Mouse (Mus musculus) limb, embryonic 14.5 days (tissue): ENCODE measurements around the gene Zg16. TPM values are rescaled to one million over a fixed set of nuclear protein-coding genes. Genes with fewer than 3 reads are reported as not detected.

Source experiments
- ATAC-seq: fragments of 200-750 bp; cut with Nextera tagmentation; 2 replicates; pipeline ENCODE4 v1.8.0; 2017; ENCODE audit warnings: low read depth, moderate number of reproducible peaks, moderate TSS enrichment; ENCODE audit not compliant: low FRiP score
- DNase-seq: peaks from one replicate; pipeline ENCODE4 v3.0.0-alpha.2; 2015; ENCODE audit warnings: low spot score
- H3K27ac ChIP-seq: fragments of 300-500 bp; sonication (generic); replicated peaks from 2 replicates; pipeline ENCODE4 v1.5.1; 2014; ENCODE audit warnings: low read depth, mild to moderate bottlenecking, low read length, moderate library complexity, mixed read lengths
- H3K27me3 ChIP-seq: fragments of 300-500 bp; sonication (generic); 2 replicates; pipeline ENCODE4 v1.6.1; 2014; ENCODE audit warnings: low read length, mixed read lengths; ENCODE audit not compliant: control insufficient read depth, insufficient read depth
- H3K36me3 ChIP-seq: fragments of 300-500 bp; sonication (generic); 2 replicates; pipeline ENCODE4 v1.6.1; 2014; ENCODE audit warnings: mild to moderate bottlenecking, low read length, moderate library complexity, mixed read lengths; ENCODE audit not compliant: control insufficient read depth, insufficient read depth
- H3K4me1 ChIP-seq: fragments of 300-500 bp; sonication (generic); 2 replicates; pipeline ENCODE4 v1.6.1; 2014; ENCODE audit warnings: antibody characterized with exemption, low read length, mixed read lengths; ENCODE audit not compliant: control insufficient read depth, insufficient read depth
- H3K4me2 ChIP-seq: fragments of 300-500 bp; sonication (generic); replicated peaks from 2 replicates; pipeline ENCODE4 v1.6.1; 2014; ENCODE audit warnings: low read depth, mild to moderate bottlenecking, low read length, moderate library complexity; ENCODE audit not compliant: severe bottlenecking
- H3K4me3 ChIP-seq: fragments of 300-500 bp; sonication (generic); replicated peaks from 2 replicates; pipeline ENCODE4 v1.5.1; 2014; ENCODE audit warnings: low read length
- H3K9ac ChIP-seq: fragments of 300-500 bp; sonication (generic); 2 replicates; pipeline ENCODE4 v1.6.1; 2014; ENCODE audit warnings: mild to moderate bottlenecking, low read depth, low read length, moderate library complexity; ENCODE audit not compliant: severe bottlenecking
- H3K9me3 ChIP-seq: fragments of 300-500 bp; sonication (generic); 2 replicates; pipeline ENCODE4 v1.6.1; 2016; ENCODE audit warnings: low read length; ENCODE audit not compliant: control insufficient read depth
- POLR2A ChIP-seq: fragments of 200-500 bp; IDR thresholded peaks from 2 replicates; pipeline ENCODE4 v1.8.0; 2012; ENCODE audit warnings: inconsistent platforms, mild to moderate bottlenecking, moderate library complexity, borderline replicate concordance; ENCODE audit not compliant: insufficient read depth, insufficient read length; ENCODE audit errors: extremely low read depth
- WGBS: fragments of 180-500 bp; shearing (Covaris S2); extraction: QIAGEN DNeasy Blood & Tissue Kit; methylation state at CpG from one replicate; pipeline ENCODE4 v1.1.7; 2014; 5-methylcytosine and 5-hydroxymethylcytosine counted together
- polyA plus RNA-seq, 2 experiments: library from polyadenylated mRNA; depleted of rRNA in 1 of 2; stranded (reverse) in 1 of 2; unstranded in 1 of 2; fragments of >200 nt; fragmentation: Nextera tagmentation in 1 of 2; extraction: Ambion mirVana in 1 of 2; gene quantifications; 2 replicates each; pipeline versions ENCODE4 v1.2.1 to v1.2.3; 2012 to 2014

The Zg16 gene
- polyA plus RNA-seq, 2 experiments: not detected

DNA sequence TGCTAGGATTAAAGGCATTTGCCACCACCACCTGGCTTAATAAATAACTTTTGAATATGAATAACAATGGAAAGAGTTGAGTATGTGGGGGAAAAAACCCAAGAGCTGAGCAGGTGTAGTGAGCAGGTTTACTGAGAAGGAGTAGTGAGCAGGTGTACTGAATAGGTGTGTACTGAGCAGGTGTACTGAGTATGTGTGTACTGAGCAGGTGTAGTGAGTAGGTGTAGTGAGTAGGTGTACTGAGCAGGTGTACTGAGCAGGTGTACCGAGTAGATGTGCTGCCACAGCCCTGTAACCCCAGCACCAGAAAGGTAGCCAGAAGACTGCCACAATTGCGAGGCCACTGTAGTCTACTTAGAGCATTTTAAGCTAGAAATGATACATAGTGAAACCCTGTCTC, 2.3 kb downstream of the Zg16 start:
- no peaks in the 10 kb centered on the region for H3K4me1 ChIP-seq
- no peak overlapping the region for H3K9ac ChIP-seq
- H3K9me3 ChIP-seq: no peaks in the 10 kb centered on the region
- H3K27me3 ChIP-seq: no peaks in the 10 kb centered on the region
- no peak overlapping the region for H3K4me2 ChIP-seq
- 79% methylated on average over 2 of the region's 2 CpGs for WGBS
- no peak for TF ChIP-seq POLR2A
- H3K27ac ChIP-seq: no peak overlapping the region
- H3K36me3 ChIP-seq: no peaks in the 10 kb centered on the region
- H3K4me3 ChIP-seq: no peak overlapping the region
- DNase-seq (no peak), ATAC-seq (no peak)

DNA sequence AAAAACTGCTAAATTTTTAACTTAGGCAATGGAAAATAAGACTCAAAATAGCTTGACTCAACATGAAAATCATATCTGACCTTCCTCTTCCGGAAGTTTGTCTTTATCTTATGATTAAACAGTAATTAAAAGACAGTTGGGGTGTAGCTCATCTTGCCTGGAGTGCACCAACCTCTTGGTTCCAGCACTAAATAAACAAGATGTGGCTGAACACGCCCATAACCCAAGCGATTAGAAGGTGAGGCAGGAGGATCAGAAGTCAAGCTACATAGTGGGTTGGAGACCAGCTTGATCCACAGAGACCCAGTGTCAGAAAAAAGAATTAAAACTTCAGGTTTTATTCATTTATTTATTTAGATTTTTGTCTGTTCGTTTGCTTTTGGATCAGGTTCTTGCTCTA, 3.4 kb downstream of the Zg16 start:
- WGBS: 83% methylated on average over 4 of the region's 4 CpGs
- no peaks in the 10 kb centered on the region for H3K4me1 ChIP-seq
- H3K36me3 ChIP-seq: no peaks in the 10 kb centered on the region
- H3K9ac ChIP-seq: no peak overlapping the region
- no peak for DNase-seq
- no peak for TF ChIP-seq POLR2A
- H3K27ac ChIP-seq: no peak overlapping the region
- H3K4me3 ChIP-seq: no peak overlapping the region
- H3K27me3 ChIP-seq: no peaks in the 10 kb centered on the region
- no peak overlapping the region for H3K4me2 ChIP-seq
- no peaks in the 10 kb centered on the region for H3K9me3 ChIP-seq
- no peak for ATAC-seq

DNA sequence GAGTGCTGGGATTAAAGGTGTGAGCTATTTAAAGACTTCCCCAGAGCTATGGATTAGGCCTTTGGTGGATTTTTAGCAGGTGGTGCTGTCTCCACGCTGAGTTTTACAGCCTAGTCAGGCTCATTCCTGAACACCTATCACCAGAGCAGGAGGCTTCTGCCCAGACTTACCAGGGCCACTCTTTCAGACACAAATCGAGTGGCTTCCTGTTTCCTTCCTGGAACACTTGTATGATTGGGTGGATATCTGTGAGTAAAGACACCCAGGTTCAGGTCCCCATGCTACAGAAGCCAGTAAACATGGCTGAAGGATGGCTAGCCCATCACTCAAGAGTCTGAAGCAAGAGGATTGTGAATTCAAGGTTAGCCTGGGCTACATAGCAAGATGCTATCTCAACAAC, 4.1 kb downstream of the Zg16 start:
- Histone ChIP-seq H3K27me3 (no peaks in the 10 kb centered on the region), H3K9ac (no peak overlapping the region), H3K4me2 (no peak overlapping the region), H3K36me3 (no peaks in the 10 kb centered on the region), H3K9me3 (no peaks in the 10 kb centered on the region), H3K4me1 (no peaks in the 10 kb centered on the region), H3K4me3 (no peak overlapping the region), H3K27ac (no peak overlapping the region)
- ATAC-seq (no peak), DNase-seq (no peak)
- WGBS: 43% methylated on average over 2 of the region's 2 CpGs
- TF ChIP-seq POLR2A: no peak

DNA sequence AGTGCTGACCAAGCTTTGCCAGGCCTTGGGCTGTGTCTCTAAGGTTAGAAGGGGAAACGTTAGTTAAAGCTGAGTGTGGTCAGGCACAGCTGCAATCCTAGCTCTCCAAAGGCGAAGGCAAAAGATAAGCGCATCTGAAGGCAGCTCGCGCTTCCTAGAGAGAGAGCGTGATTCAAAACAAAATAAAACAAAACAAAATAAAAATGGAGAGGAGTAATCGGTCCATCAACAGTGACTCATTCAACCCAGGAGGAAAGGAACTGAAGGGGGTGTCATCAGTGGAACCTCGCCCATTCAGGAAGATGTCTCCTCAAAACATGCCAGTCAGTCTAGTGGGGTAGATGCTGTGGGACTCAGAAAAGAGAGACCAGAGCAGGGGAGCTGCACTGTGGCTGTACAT, 4.9 kb downstream of the Zg16 start:
- WGBS: 81% methylated on average over 8 of the region's 8 CpGs
- no peak for DNase-seq
- no peak for TF ChIP-seq POLR2A
- no peaks in the 10 kb centered on the region for H3K36me3 ChIP-seq
- H3K4me1 ChIP-seq: no peaks in the 10 kb centered on the region
- H3K27me3 ChIP-seq: no peaks in the 10 kb centered on the region
- H3K9me3 ChIP-seq: no peaks in the 10 kb centered on the region
- H3K9ac ChIP-seq: no peak overlapping the region
- no peak overlapping the region for H3K4me3 ChIP-seq
- no peak overlapping the region for H3K27ac ChIP-seq
- H3K4me2 ChIP-seq: no peak overlapping the region
- ATAC-seq: no peak

DNA sequence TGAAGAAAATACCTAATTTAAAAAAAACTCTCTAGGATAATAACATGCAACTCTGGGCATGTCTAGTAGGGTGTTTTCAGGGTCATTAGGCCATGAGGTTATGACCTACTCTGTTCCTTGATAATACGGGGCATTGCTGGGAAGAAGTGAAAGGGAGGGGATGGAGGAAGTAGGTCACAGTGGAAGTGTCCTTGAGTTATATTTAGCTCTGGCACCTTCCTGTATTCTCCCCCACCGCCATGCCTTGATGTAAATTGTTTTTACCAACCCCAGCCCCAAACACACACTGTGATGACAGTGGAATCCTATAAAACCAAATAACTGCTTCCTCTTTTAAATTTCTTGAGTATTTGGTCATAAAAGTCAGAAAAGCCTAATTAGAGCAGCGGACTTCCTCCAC, 7.1 kb downstream of the Zg16 start:
- 0 out of 2 replicates have a peak, but pooled peaks cover 2% of the 10 kb centered on the region for H3K9me3 ChIP-seq
- H3K9ac ChIP-seq: no peak overlapping the region
- no peak for ATAC-seq
- 39% methylated on average over 3 of the region's 3 CpGs for WGBS
- no peaks in the 10 kb centered on the region for H3K27me3 ChIP-seq
- H3K27ac ChIP-seq: no peak overlapping the region
- H3K4me2 ChIP-seq: no peak overlapping the region
- no peak overlapping the region for H3K4me3 ChIP-seq
- H3K36me3 ChIP-seq: no peaks in the 10 kb centered on the region
- no peaks in the 10 kb centered on the region for H3K4me1 ChIP-seq
- no peak for TF ChIP-seq POLR2A
- DNase-seq: no peak

DNA sequence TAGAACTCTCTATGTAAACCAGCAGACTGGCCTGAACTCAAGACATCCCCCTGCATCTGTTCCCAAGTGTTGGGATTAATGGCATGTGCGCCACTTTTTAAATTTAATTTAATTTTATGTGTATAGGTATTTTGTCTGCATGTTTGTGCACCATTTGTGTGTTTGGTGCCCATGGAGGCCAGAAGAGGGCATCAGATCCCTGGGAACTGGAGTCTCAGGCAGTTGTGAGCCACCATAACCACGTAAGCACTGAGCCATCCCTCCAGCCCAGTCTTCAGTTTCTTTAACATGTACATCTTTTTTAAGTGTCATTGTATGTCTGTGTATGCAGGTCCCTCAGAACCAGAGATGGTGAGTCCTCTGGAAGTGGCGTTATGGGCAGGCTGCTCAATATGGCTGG, 9.4 kb downstream of the Zg16 start:
- Histone ChIP-seq H3K27ac (no peak overlapping the region), H3K4me3 (no peak overlapping the region), H3K9ac (no peak overlapping the region), H3K9me3 (0 out of 2 replicates have a peak, but pooled peaks cover 4% of the 10 kb centered on the region), H3K4me1 (no peaks in the 10 kb centered on the region), H3K4me2 (no peak overlapping the region), H3K27me3 (no peaks in the 10 kb centered on the region), H3K36me3 (no peaks in the 10 kb centered on the region)
- DNase-seq: no peak
- no peak for ATAC-seq
- 82% methylated on average over 3 of the region's 3 CpGs for WGBS
- no peak for TF ChIP-seq POLR2A
